Comparison of ENCODE assay signal across 12 mouse cellular contexts in genomic region chr9:67886981-67887720, GRCm38 (mm10). TPM values are rescaled to one million over a fixed set of nuclear protein-coding genes. Genes with fewer than 3 reads are reported as not detected.
DNase-seq lines count a peak whose midpoint lies in the region; ATAC-seq lines count a peak whose summit lies in the region.
"Had no signal": no experiment of that assay in that cellular context is flagged by ENCODE, and none has a peak within 500 bp of the region (broad histone marks: within the 10 kb centered on the region; RNA-seq: fewer than 3 reads in every experiment).

No protein-coding gene starts in this region.

- intact Hi-C loops in heart, postnatal 14 days (cut with DNase I) = no loop called here

- peak; percentile 46 for DNase-seq in adrenal gland, adult 2 months
- DNase-seq in adrenal gland, postnatal 4 days (ENCODE audit: low spot score in 2 of 2) = no peak
- DNase-seq in 3134 (ENCODE audit: extremely low read depth, insufficient read length, low spot score) = peak; percentile 83
- peak; percentile 20 for DNase-seq in adrenal gland, postnatal 25 days
- peak; percentile 31 to 32 for DNase-seq in heart, postnatal 14 days
- no peak for DNase-seq in right cerebral cortex, adult 18-20 months
- no peak for DNase-seq in spleen, postnatal 10 days (ENCODE audit: low spot score in 2 of 2)
- DNase-seq: B cell, adult 2 months; cerebellum, adult 9-10 months had no signal

- no peak for ATAC-seq in cerebellum, adult (ENCODE audit: insufficient number of reproducible peaks, low FRiP score, low TSS enrichment)
- ATAC-seq: intestine, postnatal 0 days had no signal

RNA-seq across cellular contexts. Expression of gene Vps13c, which starts 47.0 kb away (rescaled TPM):
- 10 to 100 TPM; 40.6 to 57.6 TPM for total RNA-seq in adrenal gland, adult 2 months (2021)
- polyA plus RNA-seq in adrenal gland, adult 2 months (2012; rRNA removed) = 2.7 and 3.7 TPM in 2 replicates
- total RNA-seq in adrenal gland, postnatal 4 days (2021) = 10 to 100 TPM; 32.3 to 32.5 TPM
- total RNA-seq in adrenal gland, postnatal 25 days (2021) = 61.2 and 75.2 TPM in 2 replicates
- total RNA-seq in heart, postnatal 14 days (2021) = 10 to 100 TPM; 37.8 to 38.0 TPM

RNA-seq across cellular contexts. Expression of gene C2cd4a, which starts 55.0 kb away (rescaled TPM):
- total RNA-seq in adrenal gland, adult 2 months (2021) = not detected
- polyA plus RNA-seq in adrenal gland, adult 2 months (2012; rRNA removed) = 2.0 and 3.2 TPM in 2 replicates
- under 1 TPM; 0.36 to 0.79 TPM for total RNA-seq in adrenal gland, postnatal 4 days (2021)
- total RNA-seq in adrenal gland, postnatal 25 days (2021) = not detected in 2 replicates
- total RNA-seq in heart, postnatal 14 days (2021) = not detected
- polyA plus RNA-seq: gonadal fat pad, adult 2 months had no signal

Comparison
In these comparisons a context has a peak if more than half of its experiments do, and no peak if none do; other contexts are left out.
1. DNase-seq: peak in adrenal gland, adult 2 months (single experiment), 3134 (single experiment), adrenal gland, postnatal 25 days (single experiment) and heart, postnatal 14 days (2 of 2); none in adrenal gland, postnatal 4 days (0 of 2), right cerebral cortex, adult 18-20 months (single experiment) and spleen, postnatal 10 days (0 of 2).